Mouse (Mus musculus) midbrain, embryonic 15.5 days (tissue): ENCODE measurements around the gene Acap1. TPM values are rescaled to one million over a fixed set of nuclear protein-coding genes. Genes with fewer than 3 reads are reported as not detected.

Experiments
- ATAC-seq: fragments of 200-750 bp; cut with Nextera tagmentation; replicated peaks from 2 replicates; pipeline ENCODE4 v1.8.0; 2017; ENCODE audit warnings: moderate TSS enrichment
- H3K27ac ChIP-seq: fragments of 300-500 bp; sonication (generic); 2 replicates; pipeline ENCODE4 v1.5.1; 2015; ENCODE audit warnings: mild to moderate bottlenecking, inconsistent platforms
- H3K27me3 ChIP-seq: fragments of 300-500 bp; sonication (generic); replicated peaks from 2 replicates; pipeline ENCODE4 v1.6.1; 2015; ENCODE audit warnings: inconsistent platforms
- H3K36me3 ChIP-seq: fragments of 300-500 bp; sonication (generic); replicated peaks from 2 replicates; pipeline ENCODE4 v1.6.1; 2015; ENCODE audit warnings: inconsistent platforms
- H3K4me1 ChIP-seq: fragments of 300-500 bp; sonication (generic); 2 replicates; pipeline ENCODE4 v1.6.1; 2015; ENCODE audit warnings: inconsistent platforms
- H3K4me2 ChIP-seq: fragments of 300-500 bp; sonication (generic); 2 replicates; pipeline ENCODE4 v1.6.1; 2015; ENCODE audit warnings: inconsistent platforms, mild to moderate bottlenecking, moderate library complexity
- H3K4me3 ChIP-seq: fragments of 300-500 bp; sonication (generic); 2 replicates; pipeline ENCODE4 v1.5.1; 2015; ENCODE audit warnings: mild to moderate bottlenecking, inconsistent platforms
- H3K9ac ChIP-seq: fragments of 300-500 bp; sonication (generic); 2 replicates; pipeline ENCODE4 v1.6.1; 2015; ENCODE audit warnings: mild to moderate bottlenecking, inconsistent platforms
- H3K9me3 ChIP-seq: fragments of 300-500 bp; sonication (generic); 2 replicates; pipeline ENCODE4 v1.6.1; 2016; ENCODE audit warnings: inconsistent platforms
- WGBS: fragments of 180-500 bp; shearing (Covaris S2); methylation state at CpG from one replicate; pipeline ENCODE4 v1.1.7; 2015; ENCODE audit warnings: mixed read lengths; 5-methylcytosine and 5-hydroxymethylcytosine counted together
- microRNA-seq: library from miRNA; unstranded; fragments of <30 nt; microRNA quantifications from one replicate; pipeline ENCODE4, GENCODE M21; 2016
- polyA plus RNA-seq: library from polyadenylated mRNA; unstranded; fragments of >200 nt; fragmentation: Nextera tagmentation; extraction: Ambion mirVana; gene quantifications from 2 replicates; pipeline ENCODE4 v1.2.1, GENCODE M21; 2015

The Acap1 gene
- polyA plus RNA-seq, 1 experiment from 2014 or later, result 0.52 TPM

- H3K27ac ChIP-seq, result peak within 1 kb of the TSS; percentile 97
- peak within 1 kb of the TSS; percentile 96 for H3K4me2 ChIP-seq
- H3K27me3 ChIP-seq, result no peaks in the 10 kb centered on the region
- no peaks in the 10 kb centered on the region; the same call in 1 of the 2 replicates for H3K36me3 ChIP-seq
- peak within 1 kb of the TSS; percentile 98 for H3K9ac ChIP-seq
- peaks cover 43% of the 10 kb centered on the region for H3K4me1 ChIP-seq
- peak within 1 kb of the TSS; percentile 89 for H3K4me3 ChIP-seq
- 0% methylated on average over 29 of the region's 32 CpGs for WGBS
- no peaks in the 10 kb centered on the region for H3K9me3 ChIP-seq
- ATAC-seq, result peak; percentile 82
Observed at GRCm38 (mm10) chr11:69837604-69837951, 57.8 kb downstream of the Acap1 start, which contains the start of gene Nlgn2. TSS of gene Nlgn2 (minus strand) at chr11:69837784.

- H3K27me3 ChIP-seq, result no peaks in the 10 kb centered on the region
- H3K9ac ChIP-seq, result peak overlapping the region; percentile 98
- H3K36me3 ChIP-seq, result peaks cover 3% of the 10 kb centered on the region; the same call in 1 of the 2 replicates
- H3K9me3 ChIP-seq, result no peaks in the 10 kb centered on the region
- H3K27ac ChIP-seq, result peak overlapping the region; percentile 97
- H3K4me3 ChIP-seq, result peak overlapping the region; percentile 89
- WGBS, result under 1% methylated on average over 51 of the region's 52 CpGs
- H3K4me1 ChIP-seq, result peaks cover 46% of the 10 kb centered on the region
- peak overlapping the region; percentile 96 for H3K4me2 ChIP-seq
- ATAC-seq, result peak; percentile 7
Observed at GRCm38 (mm10) chr11:69836703-69837576, 58.4 kb downstream of the Acap1 start.

GRCm38 (mm10) chr11:69835966-69836335, 59.4 kb downstream of the Acap1 start:
- ATAC-seq, result no peak
- peak overlapping the region; percentile 89 for H3K4me3 ChIP-seq
- 2% methylated on average over 4 of the region's 4 CpGs for WGBS

GRCm38 (mm10) chr11:69835326-69835965, 59.9 kb downstream of the Acap1 start:
- peak overlapping the region; percentile 96 for H3K4me2 ChIP-seq
- H3K36me3 ChIP-seq, result peaks cover 3% of the 10 kb centered on the region; the same call in 1 of the 2 replicates
- 3% methylated on average over 9 of the region's 9 CpGs for WGBS
- peak overlapping the region; percentile 98 for H3K9ac ChIP-seq
- no peak for ATAC-seq
- no peaks in the 10 kb centered on the region for H3K27me3 ChIP-seq
- peaks cover 46% of the 10 kb centered on the region for H3K4me1 ChIP-seq
- peak overlapping the region; percentile 97 for H3K27ac ChIP-seq
- H3K9me3 ChIP-seq, result no peaks in the 10 kb centered on the region
- H3K4me3 ChIP-seq, result peak overlapping the region; percentile 89

More at GRCm38 (mm10) chr11:69835966-69836335, 59.4 kb downstream of the Acap1 start:
- peak overlapping the region; percentile 96 for H3K4me2 ChIP-seq
- H3K27me3 ChIP-seq, result no peaks in the 10 kb centered on the region
- H3K27ac ChIP-seq, result peak overlapping the region; percentile 97
- H3K9ac ChIP-seq, result peak overlapping the region; percentile 98
- H3K36me3 ChIP-seq, result peaks cover 3% of the 10 kb centered on the region; the same call in 1 of the 2 replicates
- peaks cover 46% of the 10 kb centered on the region for H3K4me1 ChIP-seq
- H3K9me3 ChIP-seq, result no peaks in the 10 kb centered on the region

GRCm38 (mm10) chr11:69834001-69834549, 61.3 kb downstream of the Acap1 start:
- ATAC-seq, result no peak
- H3K27me3 ChIP-seq, result no peaks in the 10 kb centered on the region
- H3K9me3 ChIP-seq, result no peaks in the 10 kb centered on the region
- WGBS, result 6% methylated on average over 47 of the region's 48 CpGs
- peak overlapping the region; percentile 89 for H3K4me3 ChIP-seq
- peaks cover 42% of the 10 kb centered on the region for H3K4me1 ChIP-seq
- peaks cover 3% of the 10 kb centered on the region; the same call in 1 of the 2 replicates for H3K36me3 ChIP-seq
- H3K9ac ChIP-seq, result peak overlapping the region; percentile 98
- peak overlapping the region; percentile 97 for H3K27ac ChIP-seq
- peak overlapping the region; percentile 96 for H3K4me2 ChIP-seq

GRCm38 (mm10) chr11:69833554-69833953, 61.8 kb downstream of the Acap1 start:
- peaks cover 40% of the 10 kb centered on the region for H3K4me1 ChIP-seq
- H3K4me3 ChIP-seq, result peak overlapping the region; percentile 89
- no peaks in the 10 kb centered on the region for H3K27me3 ChIP-seq
- H3K36me3 ChIP-seq, result peaks cover 3% of the 10 kb centered on the region; the same call in 1 of the 2 replicates
- ATAC-seq, result no peak
- H3K9me3 ChIP-seq, result no peaks in the 10 kb centered on the region
- 63% methylated on average over 8 of the region's 8 CpGs for WGBS
- peak overlapping the region; percentile 96 for H3K4me2 ChIP-seq
- peak overlapping the region; percentile 98 for H3K9ac ChIP-seq
- peak overlapping the region; percentile 97; the same call in 1 of the 2 replicates for H3K27ac ChIP-seq

Small RNAs within 50 kb of the gene (microRNA-seq; reads per million reads assigned to microRNA genes)
- gene Mir6924, result not detected

Other genes starting within 250 kb of the Acap1 start
- gene Sox15, start 240.2 kb downstream of the Acap1 start, polyA plus RNA-seq, result 0.20 TPM in 1 of 2 replicates, not detected in the other
- gene Mpdu1, start 232.9 kb downstream of the Acap1 start, polyA plus RNA-seq, result 99.9 and 108 TPM in 2 replicates
- gene Cd68, start 229.4 kb downstream of the Acap1 start, polyA plus RNA-seq, result 9.4 and 10.4 TPM in 2 replicates
- 460 and 473 TPM in 2 replicates for gene Eif4a1, start 223.1 kb downstream of the Acap1 start, polyA plus RNA-seq
- gene Senp3, start 213.5 kb downstream of the Acap1 start, polyA plus RNA-seq, result 116 and 122 TPM in 2 replicates
- gene Tnfsf13, start 209.8 kb downstream of the Acap1 start, polyA plus RNA-seq, result 0.37 and 0.68 TPM in 2 replicates
- gene Tnfsf12, start 199.7 kb downstream of the Acap1 start, polyA plus RNA-seq, result 2.0 and 2.4 TPM in 2 replicates
- gene Tnfsfm13, start 199.4 kb downstream of the Acap1 start, polyA plus RNA-seq, result 1.2 and 1.8 TPM in 2 replicates
- gene Polr2a, start 136.9 kb downstream of the Acap1 start, polyA plus RNA-seq, result 15.9 and 17.4 TPM in 2 replicates
- gene Slc35g3, start 133.6 kb downstream of the Acap1 start, polyA plus RNA-seq, result 0.17 and 0.26 TPM in 2 replicates
- 4.1 and 4.3 TPM in 2 replicates for gene Zbtb4, start 129.6 kb downstream of the Acap1 start, polyA plus RNA-seq
- gene Chrnb1, start 99.6 kb downstream of the Acap1 start, polyA plus RNA-seq, result 0.98 and 1.2 TPM in 2 replicates
- 3.7 and 4.5 TPM in 2 replicates for gene Fgf11, start 93.7 kb downstream of the Acap1 start, polyA plus RNA-seq
- gene Tmem102, start 89.9 kb downstream of the Acap1 start, polyA plus RNA-seq, result 0.74 and 0.86 TPM in 2 replicates
- not detected in 2 replicates for gene Gm39566, start 80.2 kb downstream of the Acap1 start, polyA plus RNA-seq
- not detected in 2 replicates for gene Spem2, start 77.1 kb downstream of the Acap1 start, polyA plus RNA-seq
- 0.55 and 0.65 TPM in 2 replicates for gene Spem1, start 73.4 kb downstream of the Acap1 start, polyA plus RNA-seq
- gene Nlgn2, start 57.8 kb downstream of the Acap1 start, polyA plus RNA-seq, result 24.0 and 24.2 TPM in 2 replicates
- gene Tmem256, start 57.0 kb downstream of the Acap1 start, polyA plus RNA-seq, result 318 and 320 TPM in 2 replicates
- gene Plscr3, start 49.2 kb downstream of the Acap1 start, polyA plus RNA-seq, result 52.3 and 53.5 TPM in 2 replicates
- gene Tnk1, start 36.8 kb downstream of the Acap1 start, polyA plus RNA-seq, result 0.10 and 0.28 TPM in 2 replicates
- gene Tmem95, start 17.5 kb downstream of the Acap1 start, polyA plus RNA-seq, result not detected in 2 replicates
- gene Kctd11, start 14.1 kb downstream of the Acap1 start, polyA plus RNA-seq, result 1.7 and 1.9 TPM in 2 replicates
- 11.1 and 11.8 TPM in 2 replicates for gene 2810408A11Rik, start 5.4 kb upstream of the Acap1 start, polyA plus RNA-seq
- gene Neurl4, start 5.5 kb upstream of the Acap1 start, polyA plus RNA-seq, result 23.2 and 24.2 TPM in 2 replicates
- 77.6 and 86.6 TPM in 2 replicates for gene Gps2, start 18.3 kb upstream of the Acap1 start, polyA plus RNA-seq
- 1,022 and 1,040 TPM in 2 replicates for gene Eif5a, start 26.4 kb upstream of the Acap1 start, polyA plus RNA-seq
- gene Ybx2, start 40.3 kb upstream of the Acap1 start, polyA plus RNA-seq, result 5.6 and 6.4 TPM in 2 replicates
- 3.3 TPM in 2 replicates for gene Slc2a4, start 52.6 kb upstream of the Acap1 start, polyA plus RNA-seq
- gene Cldn7, start 69.2 kb upstream of the Acap1 start, polyA plus RNA-seq, result 0.58 and 0.59 TPM in 2 replicates
- 22.5 and 25.4 TPM in 2 replicates for gene Ctdnep1, start 85.6 kb upstream of the Acap1 start, polyA plus RNA-seq
- 162 and 177 TPM in 2 replicates for gene Elp5, start 87.0 kb upstream of the Acap1 start, polyA plus RNA-seq
- gene Gabarap, start 95.6 kb upstream of the Acap1 start, polyA plus RNA-seq, result 495 and 507 TPM in 2 replicates
- gene Phf23, start 100.2 kb upstream of the Acap1 start, polyA plus RNA-seq, result 57.1 and 58.8 TPM in 2 replicates
- gene Dvl2, start 105.1 kb upstream of the Acap1 start, polyA plus RNA-seq, result 30.4 and 31.0 TPM in 2 replicates
- 57.2 and 57.6 TPM in 2 replicates for gene Acadvl, start 119.9 kb upstream of the Acap1 start, polyA plus RNA-seq
- 27.8 and 30.4 TPM in 2 replicates for gene Dlg4, start 121.4 kb upstream of the Acap1 start, polyA plus RNA-seq
- gene Asgr1, start 158.5 kb upstream of the Acap1 start, polyA plus RNA-seq, result 3.7 and 3.8 TPM in 2 replicates
- not detected in 2 replicates for gene Asgr2, start 197.1 kb upstream of the Acap1 start, polyA plus RNA-seq
- 1.2 and 1.5 TPM in 2 replicates for gene Mgl2, start 234.8 kb upstream of the Acap1 start, polyA plus RNA-seq